Mouse (Mus musculus) limb, embryonic 13.5 days (tissue): Measurements from ENCODE around the gene Acox3. TPM values are rescaled to one million over a fixed set of nuclear protein-coding genes. Genes with fewer than 3 reads are reported as not detected.
A peak's percentile ranks its signal among the peaks of the same experiment; 100 is the strongest.

ENCODE experiments used
- ATAC-seq: fragments of 200-750 bp; cut with Nextera tagmentation; 2 replicates; pipeline ENCODE4 v1.8.0; 2017; ENCODE audit warnings: low read depth, moderate number of reproducible peaks, moderate TSS enrichment; ENCODE audit not compliant: low FRiP score
- H3K27ac ChIP-seq: fragments of 300-500 bp; sonication (generic); 2 replicates; pipeline ENCODE4 v1.5.1; 2015; ENCODE audit warnings: inconsistent platforms, mild to moderate bottlenecking, moderate library complexity
- H3K27me3 ChIP-seq: fragments of 300-500 bp; sonication (generic); 2 replicates; pipeline ENCODE4 v1.6.1; 2015; ENCODE audit warnings: mild to moderate bottlenecking, inconsistent platforms
- H3K36me3 ChIP-seq: fragments of 300-500 bp; sonication (generic); 2 replicates; pipeline ENCODE4 v1.6.1; 2015; ENCODE audit warnings: inconsistent platforms, mild to moderate bottlenecking, moderate library complexity
- H3K4me1 ChIP-seq: fragments of 300-500 bp; sonication (generic); 2 replicates; pipeline ENCODE4 v1.6.1; 2015; ENCODE audit warnings: inconsistent platforms
- H3K4me2 ChIP-seq: fragments of 300-500 bp; sonication (generic); replicated peaks from 2 replicates; pipeline ENCODE4 v1.6.1; 2015; ENCODE audit warnings: inconsistent platforms, mild to moderate bottlenecking, moderate library complexity
- H3K4me3 ChIP-seq: fragments of 300-500 bp; sonication (generic); 2 replicates; pipeline ENCODE4 v1.5.1; 2015; ENCODE audit warnings: moderate library complexity, mild to moderate bottlenecking, inconsistent platforms
- H3K9ac ChIP-seq: fragments of 300-500 bp; sonication (generic); 2 replicates; pipeline ENCODE4 v1.6.1; 2015; ENCODE audit warnings: mild to moderate bottlenecking, inconsistent platforms
- H3K9me3 ChIP-seq: fragments of 300-500 bp; sonication (generic); 2 replicates; pipeline ENCODE4 v1.6.1; 2016; ENCODE audit warnings: inconsistent platforms
- WGBS: fragments of 180-500 bp; shearing (Covaris S2); methylation state at CpG from one replicate; pipeline ENCODE4 v1.1.7; 2015; 5-methylcytosine and 5-hydroxymethylcytosine counted together
- polyA plus RNA-seq: library from polyadenylated mRNA; unstranded; fragments of >200 nt; fragmentation: Nextera tagmentation; extraction: Ambion mirVana; gene quantifications from 2 replicates; pipeline ENCODE4 v1.2.1, GENCODE M21; 2015

Gene Acox3
- 11.3 and 12.2 TPM in 2 replicates for polyA plus RNA-seq

- Histone ChIP-seq H3K27me3 (peaks cover 5% of the 10 kb centered on the region; the same call in 1 of the 2 replicates), H3K36me3 (no peaks in the 10 kb centered on the region), H3K9ac (peak within 1 kb of the TSS; percentile 74), H3K9me3 (no peaks in the 10 kb centered on the region), H3K4me2 (peak within 1 kb of the TSS; percentile 83), H3K4me1 (peaks cover 12% of the 10 kb centered on the region), H3K27ac (peak within 1 kb of the TSS; percentile 28; the same call in 1 of the 2 replicates), H3K4me3 (peak within 1 kb of the TSS; percentile 59)
- WGBS: under 1% methylated on average over 35 of the region's 35 CpGs
- peak; percentile 93 for ATAC-seq
Measured at GRCm38 (mm10) chr5:35582445-35583220, at the start of gene Acox3. Acox3 (plus strand) TSS chr5:35583040.

- H3K4me2 ChIP-seq: no peak overlapping the region
- no peak for ATAC-seq
Measured at GRCm38 (mm10) chr5:35536271-35536670, 46.6 kb upstream of the Acox3 start.

GRCm38 (mm10) chr5:35537474-35537873 lies 45.4 kb upstream of the Acox3 start:
- H3K27ac ChIP-seq: no peak overlapping the region
- H3K4me1 ChIP-seq: peaks cover 9% of the 10 kb centered on the region; the same call in 1 of the 2 replicates
- H3K9me3 ChIP-seq: no peaks in the 10 kb centered on the region
- no peak overlapping the region for H3K4me3 ChIP-seq
- 52% methylated on average over 1 of the region's 1 CpGs for WGBS
- no peak overlapping the region for H3K9ac ChIP-seq
- no peaks in the 10 kb centered on the region for H3K36me3 ChIP-seq
- no peaks in the 10 kb centered on the region for H3K27me3 ChIP-seq
- ATAC-seq: no peak
- H3K4me2 ChIP-seq: no peak overlapping the region

More at GRCm38 (mm10) chr5:35536271-35536670, 46.6 kb upstream of the Acox3 start:
- Histone ChIP-seq H3K27ac (no peak overlapping the region), H3K9ac (no peak overlapping the region), H3K4me1 (peaks cover 9% of the 10 kb centered on the region; the same call in 1 of the 2 replicates), H3K4me3 (no peak overlapping the region), H3K36me3 (no peaks in the 10 kb centered on the region), H3K9me3 (no peaks in the 10 kb centered on the region), H3K27me3 (0 out of 2 replicates have a peak, but pooled peaks cover 2% of the 10 kb centered on the region)
- 71% methylated on average over 3 of the region's 3 CpGs for WGBS

- Histone ChIP-seq H3K36me3 (no peaks in the 10 kb centered on the region), H3K4me3 (no peak overlapping the region), H3K9ac (no peak overlapping the region), H3K4me1 (peaks cover 9% of the 10 kb centered on the region; the same call in 1 of the 2 replicates), H3K4me2 (no peak overlapping the region), H3K9me3 (no peaks in the 10 kb centered on the region), H3K27ac (no peak overlapping the region), H3K27me3 (no peaks in the 10 kb centered on the region)
- ATAC-seq: no peak
- 83% methylated on average over 3 of the region's 3 CpGs for WGBS
Measured at GRCm38 (mm10) chr5:35538022-35538421, 44.8 kb upstream of the Acox3 start.

- ATAC-seq: no peak
- Histone ChIP-seq H3K27ac (no peak overlapping the region), H3K9me3 (no peaks in the 10 kb centered on the region), H3K4me1 (peaks cover 9% of the 10 kb centered on the region; the same call in 1 of the 2 replicates), H3K4me3 (no peak overlapping the region), H3K4me2 (no peak overlapping the region), H3K9ac (no peak overlapping the region), H3K27me3 (no peaks in the 10 kb centered on the region), H3K36me3 (no peaks in the 10 kb centered on the region)
- WGBS: 64% methylated on average over 4 of the region's 4 CpGs
Measured at GRCm38 (mm10) chr5:35539576-35539975, 43.3 kb upstream of the Acox3 start.

- H3K36me3 ChIP-seq: no peaks in the 10 kb centered on the region
- no peaks in the 10 kb centered on the region for H3K9me3 ChIP-seq
- ATAC-seq: no peak
- H3K4me2 ChIP-seq: no peak overlapping the region
- no peak overlapping the region for H3K4me3 ChIP-seq
- no peak overlapping the region for H3K9ac ChIP-seq
- no peaks in the 10 kb centered on the region for H3K27me3 ChIP-seq
- H3K4me1 ChIP-seq: peaks cover 9% of the 10 kb centered on the region; the same call in 1 of the 2 replicates
- peak overlapping the region; percentile 44; the same call in 1 of the 2 replicates for H3K27ac ChIP-seq
- WGBS: 34% methylated on average over 5 of the region's 5 CpGs
Measured at GRCm38 (mm10) chr5:35540555-35540954, 42.3 kb upstream of the Acox3 start.

GRCm38 (mm10) chr5:35541059-35541790 lies 41.6 kb upstream of the Acox3 start:
- ATAC-seq: no peak
- no peaks in the 10 kb centered on the region for H3K9me3 ChIP-seq
- H3K27ac ChIP-seq: peak overlapping the region; percentile 44; the same call in 1 of the 2 replicates
- H3K36me3 ChIP-seq: no peaks in the 10 kb centered on the region
- H3K4me1 ChIP-seq: peaks cover 9% of the 10 kb centered on the region; the same call in 1 of the 2 replicates
- no peak overlapping the region for H3K9ac ChIP-seq
- WGBS: 58% methylated on average over 4 of the region's 4 CpGs
- H3K4me3 ChIP-seq: no peak overlapping the region
- no peak overlapping the region for H3K4me2 ChIP-seq
- no peaks in the 10 kb centered on the region for H3K27me3 ChIP-seq

GRCm38 (mm10) chr5:35546127-35546526 lies 36.7 kb upstream of the Acox3 start:
- Histone ChIP-seq H3K9me3 (no peaks in the 10 kb centered on the region), H3K36me3 (no peaks in the 10 kb centered on the region), H3K27ac (no peak overlapping the region), H3K4me3 (no peak overlapping the region), H3K9ac (no peak overlapping the region), H3K27me3 (no peaks in the 10 kb centered on the region), H3K4me1 (no peaks in the 10 kb centered on the region), H3K4me2 (no peak overlapping the region)
- no peak for ATAC-seq

GRCm38 (mm10) chr5:35551855-35552837 lies 30.7 kb upstream of the Acox3 start:
- 34% methylated on average over 7 of the region's 7 CpGs for WGBS

GRCm38 (mm10) chr5:35552838-35553539 lies 29.9 kb upstream of the Acox3 start:
- Histone ChIP-seq H3K9ac (no peak overlapping the region), H3K27me3 (no peaks in the 10 kb centered on the region), H3K27ac (no peak overlapping the region), H3K4me1 (peaks cover 10% of the 10 kb centered on the region), H3K4me2 (no peak overlapping the region), H3K9me3 (no peaks in the 10 kb centered on the region), H3K36me3 (peaks cover 35% of the 10 kb centered on the region), H3K4me3 (no peak overlapping the region)
- 84% methylated on average over 4 of the region's 4 CpGs for WGBS
- no peak for ATAC-seq

More at GRCm38 (mm10) chr5:35551855-35552837, 30.7 kb upstream of the Acox3 start:
- Histone ChIP-seq H3K4me2 (no peak overlapping the region), H3K9ac (no peak overlapping the region), H3K36me3 (peaks cover 27% of the 10 kb centered on the region), H3K4me1 (peaks cover 10% of the 10 kb centered on the region), H3K27me3 (no peaks in the 10 kb centered on the region), H3K27ac (no peak overlapping the region), H3K4me3 (no peak overlapping the region), H3K9me3 (no peaks in the 10 kb centered on the region)
- ATAC-seq: peak; percentile 54; the same call in 1 of the 2 replicates

- no peaks in the 10 kb centered on the region for H3K9me3 ChIP-seq
- 82% methylated on average over 7 of the region's 7 CpGs for WGBS
- H3K4me2 ChIP-seq: no peak overlapping the region
- H3K9ac ChIP-seq: no peak overlapping the region
- no peak for ATAC-seq
- no peak overlapping the region for H3K4me3 ChIP-seq
- no peaks in the 10 kb centered on the region for H3K27me3 ChIP-seq
- peaks cover 10% of the 10 kb centered on the region for H3K4me1 ChIP-seq
- H3K27ac ChIP-seq: no peak overlapping the region
- H3K36me3 ChIP-seq: peaks cover 60% of the 10 kb centered on the region
Measured at GRCm38 (mm10) chr5:35556393-35556792, 26.4 kb upstream of the Acox3 start.
